Comparison of ENCODE assay signal across 8 mouse cellular contexts in the genomic region with DNA sequence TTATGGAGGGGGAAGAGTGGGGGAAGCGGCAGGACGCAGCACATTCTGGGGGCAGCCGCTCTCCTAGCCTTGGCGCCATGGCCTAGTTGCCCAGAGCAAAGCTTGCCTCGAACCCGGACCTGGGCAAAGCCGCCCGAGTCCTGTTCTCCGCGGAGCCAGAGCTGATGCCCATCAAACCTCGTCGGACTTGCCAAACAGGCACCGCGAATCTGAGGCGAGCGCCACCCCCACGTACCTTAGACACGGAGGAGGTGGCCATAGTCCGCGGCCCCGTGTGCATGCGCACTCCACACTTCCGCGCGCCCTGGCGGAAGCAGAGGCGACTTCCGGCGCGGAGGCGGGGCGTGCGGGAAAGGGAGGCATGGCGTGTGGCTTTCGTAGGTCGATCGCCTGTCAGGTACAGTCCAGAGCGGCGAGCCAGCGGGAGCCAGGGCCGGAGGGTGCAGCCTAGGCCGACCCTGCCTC. TPM values are rescaled to one million over a fixed set of nuclear protein-coding genes. Genes with fewer than 3 reads are reported as not detected.
DNase-seq lines count a peak whose midpoint lies in the region; ATAC-seq and TF ChIP-seq lines count a peak whose summit lies in the region.

A gene (minus strand): TSS at position 315 of the 465 bp plus-strand sequence.
A gene (plus strand): TSS at position 328 of the 465 bp plus-strand sequence.

- no peaks in the 10 kb centered on the region; the same call in 1 of the 2 replicates for H3K79me2 ChIP-seq in liver, adult 2 months (ENCODE audit: control insufficient read depth, insufficient read depth, low read length)
- H3K79me2 ChIP-seq in myocyte (ENCODE audit: control insufficient read depth, insufficient read depth): peaks cover 53% of the 10 kb centered on the region

- peak; percentile 71 for TF ChIP-seq POLR2A in liver, adult 2 months (IDR thresholded peaks at IDR 0.05; ENCODE audit: extremely low read depth, insufficient read depth, low read length)
- TF ChIP-seq POLR2A in myocyte (IDR thresholded peaks at IDR 0.05; ENCODE audit: insufficient read length, low read depth): peak; percentile 96

- H3K4me3 ChIP-seq in heart, embryonic 11.5 days (ENCODE audit: low read depth, low read length): peak within 1 kb of the TSS; percentile 69
- H3K4me3 ChIP-seq in kidney, embryonic 16.5 days (ENCODE audit: low read length): peak within 1 kb of the TSS; percentile 77
- H3K4me3 ChIP-seq in liver, adult 2 months (ENCODE audit: insufficient read depth, low read depth, low read length): peak within 1 kb of the TSS; percentile 75
- H3K4me3 ChIP-seq in myocyte: peak within 1 kb of the TSS; percentile 96

- H3K9ac ChIP-seq in heart, embryonic 11.5 days (ENCODE audit: low read depth, low read length): peak within 1 kb of the TSS; percentile 91
- peak within 1 kb of the TSS; percentile 86 for H3K9ac ChIP-seq in kidney, embryonic 16.5 days (replicated peaks; ENCODE audit: low read length)
- H3K9ac ChIP-seq in liver, adult 2 months (ENCODE audit: low read depth, low read length): peak within 1 kb of the TSS; percentile 87

- ATAC-seq in erythroblast, adult 5-6 weeks (replicated peaks; ENCODE audit: low FRiP score, poor library complexity, severe bottlenecking): peak; percentile 100
- peak; percentile 97 for ATAC-seq in heart, embryonic 11.5 days (replicated peaks; ENCODE audit: insufficient number of reproducible peaks, low FRiP score, low TSS enrichment)
- ATAC-seq in kidney, embryonic 16.5 days (ENCODE audit: low FRiP score, low TSS enrichment): peak; percentile 99

- WGBS in heart, embryonic 11.5 days (ENCODE audit: insufficient replicate concordance): under 1% methylated on average over 42 of the region's 42 CpGs
- WGBS in kidney, embryonic 16.5 days: under 1% methylated on average over 42 of the region's 42 CpGs
- WGBS in liver, adult 2 months: under 1% methylated on average over 42 of the region's 42 CpGs

- H3K4me1 ChIP-seq in heart, embryonic 11.5 days (ENCODE audit: control insufficient read depth, insufficient read depth, low read length): peaks cover 14% of the 10 kb centered on the region
- peaks cover 24% of the 10 kb centered on the region for H3K4me1 ChIP-seq in kidney, embryonic 16.5 days (ENCODE audit: insufficient read depth, low read length)
- H3K4me1 ChIP-seq in liver, adult 2 months (ENCODE audit: control insufficient read depth, insufficient read depth, low read length): peaks cover 7% of the 10 kb centered on the region

- H3K27me3 ChIP-seq in heart, embryonic 11.5 days (ENCODE audit: control insufficient read depth, insufficient read depth, low read length): no peaks in the 10 kb centered on the region
- H3K27me3 ChIP-seq in kidney, embryonic 16.5 days (ENCODE audit: insufficient read depth, low read length): no peaks in the 10 kb centered on the region
- no peaks in the 10 kb centered on the region for H3K27me3 ChIP-seq in liver, adult 2 months (ENCODE audit: control insufficient read depth, insufficient read depth, low read length)
- no peaks in the 10 kb centered on the region for H3K27me3 ChIP-seq in myocyte (ENCODE audit: control insufficient read depth, insufficient read depth, insufficient read length)
- no peaks in the 10 kb centered on the region for H3K27me3 ChIP-seq in splenic B cell, adult 2 months (ENCODE audit: control insufficient read depth, insufficient read depth, low read length, poor library complexity, severe bottlenecking)

- DNase-seq in B cell, adult 2 months: peak; percentile 93 to 95
- peak; percentile 97 for DNase-seq in brain, adult 2 months (ENCODE audit: low read depth, low spot score)
- DNase-seq in liver, adult 2 months (ENCODE audit: extremely low read depth, low read depth, low spot score): peak; percentile 86
- peak; percentile 95 for DNase-seq in splenic B cell, adult 2 months (ENCODE audit: low read depth, low spot score)

- peak within 1 kb of the TSS; percentile 79 for H3K27ac ChIP-seq in heart, embryonic 11.5 days (ENCODE audit: low read depth, low read length)
- peak within 1 kb of the TSS; percentile 77 for H3K27ac ChIP-seq in kidney, embryonic 16.5 days (ENCODE audit: low read length)
- peak within 1 kb of the TSS; percentile 68 for H3K27ac ChIP-seq in liver, adult 2 months (replicated peaks; ENCODE audit: insufficient read depth, low read depth, low read length)

- 0 out of 2 replicates have a peak, but pooled peaks have one; percentile 5 for TF ChIP-seq CTCF in liver, adult 2 months (IDR thresholded peaks at IDR 0.05; ENCODE audit: low read depth, low read length)

- H3K36me3 ChIP-seq in heart, embryonic 11.5 days (ENCODE audit: control insufficient read depth, insufficient read depth, low read length): peaks cover under 1% of the 10 kb centered on the region; the same call in 1 of the 2 replicates
- peaks cover 2% of the 10 kb centered on the region; the same call in 1 of the 2 replicates for H3K36me3 ChIP-seq in kidney, embryonic 16.5 days (ENCODE audit: insufficient read depth, low read length)
- H3K36me3 ChIP-seq in liver, adult 2 months (ENCODE audit: control insufficient read depth, insufficient read depth, low read length): peaks cover 2% of the 10 kb centered on the region; the same call in 1 of the 2 replicates
- H3K36me3 ChIP-seq in myocyte (ENCODE audit: control insufficient read depth, insufficient read depth): peaks cover 6% of the 10 kb centered on the region
- peaks cover 1% of the 10 kb centered on the region; the same call in 1 of the 2 replicates for H3K36me3 ChIP-seq in splenic B cell, adult 2 months (ENCODE audit: control insufficient read depth, insufficient read depth, low read length, poor library complexity, severe bottlenecking)

- no peaks in the 10 kb centered on the region for H3K9me3 ChIP-seq in heart, embryonic 11.5 days (replicated peaks; ENCODE audit: control insufficient read depth, low read length)
- no peaks in the 10 kb centered on the region for H3K9me3 ChIP-seq in kidney, embryonic 16.5 days (ENCODE audit: low read length)

- H3K4me2 ChIP-seq in heart, embryonic 11.5 days: peak within 1 kb of the TSS; percentile 68
- peak within 1 kb of the TSS; percentile 84 for H3K4me2 ChIP-seq in kidney, embryonic 16.5 days (replicated peaks; ENCODE audit: low read depth, low read length)
- H3K4me2 ChIP-seq in myocyte (ENCODE audit: low read depth): peak within 1 kb of the TSS; percentile 95

- peak within 1 kb of the TSS; percentile 59 for H3ac ChIP-seq in myocyte (ENCODE audit: control insufficient read depth, insufficient read length)

TF ChIP-seq in myocyte, 11 proteins besides CTCF, POLR2A, EP300 and RAD21:
- TF ChIP-seq POLR2AphosphoS2 (IDR thresholded peaks at IDR 0.05; ENCODE audit: insufficient read length, low read depth) (peak; percentile 91), MYOG (IDR thresholded peaks at IDR 0.05; ENCODE audit: control insufficient read depth in 1 of 3, insufficient read depth in 1 of 3, insufficient read length in 2 of 3, low read depth in 2 of 3) (peak in 1 of 3 experiments; percentile 36), TCF3 (IDR thresholded peaks at IDR 0.05; ENCODE audit: insufficient read length, low read depth) (no peak), USF1 (IDR thresholded peaks at IDR 0.05; ENCODE audit: low read depth) (no peak)

RNA-seq across cellular contexts. Expression of the first gene that starts in this region (rescaled TPM):
- total RNA-seq in erythroblast, adult 5-6 weeks (2015; ENCODE audit: low replicate concordance): 23.8 and 25.7 TPM in 2 replicates
- total RNA-seq in erythroblast, adult 5-6 weeks (2017; ENCODE audit: low replicate concordance): 25.9 and 27.4 TPM in 2 replicates
- polyA plus RNA-seq in heart, embryonic 11.5 days (2014; fragmentation: Nextera tagmentation; extraction: Ambion mirVana): 84.7 and 90.1 TPM in 2 replicates
- polyA plus RNA-seq in kidney, embryonic 16.5 days (2015; fragmentation: Nextera tagmentation; extraction: Ambion mirVana): 90.7 and 91.0 TPM in 2 replicates
- 29.9 and 35.9 TPM in 2 replicates for total RNA-seq in liver, adult 2 months (2014; rRNA removed)
- polyA plus RNA-seq in liver, adult 2 months (2012; rRNA removed): 6.7 and 11.2 TPM in 2 replicates
- polyA plus RNA-seq in myocyte (2012; fragmentation: generic; extraction: Trizol): 20.0 TPM

RNA-seq across cellular contexts. Expression of the second gene that starts in this region (rescaled TPM):
- total RNA-seq in erythroblast, adult 5-6 weeks (2015; ENCODE audit: low replicate concordance): 9.2 and 10.0 TPM in 2 replicates
- total RNA-seq in erythroblast, adult 5-6 weeks (2017; ENCODE audit: low replicate concordance): 5.4 and 7.3 TPM in 2 replicates
- polyA plus RNA-seq in heart, embryonic 11.5 days (2014; fragmentation: Nextera tagmentation; extraction: Ambion mirVana): 54.8 and 56.3 TPM in 2 replicates
- polyA plus RNA-seq in kidney, embryonic 16.5 days (2015; fragmentation: Nextera tagmentation; extraction: Ambion mirVana): 74.3 and 75.2 TPM in 2 replicates
- total RNA-seq in liver, adult 2 months (2014; rRNA removed): 12.2 and 14.4 TPM in 2 replicates
- 5.8 and 6.1 TPM in 2 replicates for polyA plus RNA-seq in liver, adult 2 months (2012; rRNA removed)
- polyA plus RNA-seq in myocyte (2012; fragmentation: generic; extraction: Trizol): 15.4 TPM

Comparison
In these comparisons a context has a peak if more than half of its experiments do, and no peak if none do; other contexts are left out.
1. Peak in every context shown above with its lines: DNase-seq, ATAC-seq, H3K4me3 ChIP-seq and H3K27ac ChIP-seq.